Mouse (Mus musculus) lung, postnatal 0 days (tissue): ENCODE data around the gene Sf3b3. TPM values are rescaled to one million over a fixed set of nuclear protein-coding genes. Genes with fewer than 3 reads are reported as not detected.

ENCODE experiments used
- ATAC-seq: fragments of 200-750 bp; cut with Nextera tagmentation; 2 replicates; pipeline ENCODE4 v1.8.0; 2017; ENCODE audit warnings: moderate library complexity
- DNase-seq: peaks from one replicate; pipeline ENCODE4 v3.0.0-alpha.2; 2016; ENCODE audit warnings: low spot score
- H3K27ac ChIP-seq: fragments of 300-500 bp; sonication (generic); 2 replicates; pipeline ENCODE4 v1.5.1; 2014; ENCODE audit warnings: antibody characterized with exemption, mild to moderate bottlenecking, low read length, mixed read lengths
- H3K27me3 ChIP-seq: fragments of 300-500 bp; sonication (generic); replicated peaks from 2 replicates; pipeline ENCODE4 v1.6.1; 2014; ENCODE audit warnings: low read length, mixed read lengths; ENCODE audit not compliant: insufficient read depth
- H3K36me3 ChIP-seq: fragments of 300-500 bp; sonication (generic); 2 replicates; pipeline ENCODE4 v1.6.1; 2014; ENCODE audit warnings: low read length, mixed read lengths; ENCODE audit not compliant: insufficient read depth
- H3K4me1 ChIP-seq: fragments of 300-500 bp; sonication (generic); 2 replicates; pipeline ENCODE4 v1.6.1; 2014; ENCODE audit warnings: antibody characterized with exemption, low read depth, low read length, mixed read lengths; ENCODE audit not compliant: insufficient read depth
- H3K4me2 ChIP-seq: fragments of 300-500 bp; sonication (generic); replicated peaks from 2 replicates; pipeline ENCODE4 v1.6.1; 2014; ENCODE audit warnings: low read depth, mild to moderate bottlenecking, low read length, moderate library complexity, mixed read lengths
- H3K4me3 ChIP-seq: fragments of 300-500 bp; sonication (generic); 2 replicates; pipeline ENCODE4 v1.5.1; 2014; ENCODE audit warnings: low read depth, low read length
- H3K9ac ChIP-seq: fragments of 300-500 bp; sonication (generic); replicated peaks from 2 replicates; pipeline ENCODE4 v1.6.1; 2014; ENCODE audit warnings: low read depth, mild to moderate bottlenecking
- H3K9me3 ChIP-seq: fragments of 300-500 bp; sonication (generic); 2 replicates; pipeline ENCODE4 v1.6.1; 2016; ENCODE audit warnings: low read length, mixed read lengths
- CTCF ChIP-seq: IDR thresholded peaks from 2 replicates; pipeline ENCODE4 v1.5.1; 2016; ENCODE audit warnings: antibody characterized with exemption, mild to moderate bottlenecking
- EP300 ChIP-seq: IDR thresholded peaks from 2 replicates; pipeline ENCODE4 v1.6.1; 2016; ENCODE audit warnings: antibody characterized with exemption, mild to moderate bottlenecking, control low read depth
- WGBS: fragments of 180-500 bp; shearing (Covaris S2); extraction: QIAGEN DNeasy Blood & Tissue Kit; methylation state at CpG from one replicate; pipeline ENCODE4 v1.1.7; 2014; 5-methylcytosine and 5-hydroxymethylcytosine counted together
- polyA plus RNA-seq: library from polyadenylated mRNA; unstranded; fragments of >200 nt; fragmentation: Nextera tagmentation; extraction: Ambion mirVana; gene quantifications from 2 replicates; pipeline ENCODE4 v1.2.1, GENCODE M21; 2015

The Sf3b3 gene
- polyA plus RNA-seq, 1 experiment from 2014 or later, result 41.1 TPM

DNA sequence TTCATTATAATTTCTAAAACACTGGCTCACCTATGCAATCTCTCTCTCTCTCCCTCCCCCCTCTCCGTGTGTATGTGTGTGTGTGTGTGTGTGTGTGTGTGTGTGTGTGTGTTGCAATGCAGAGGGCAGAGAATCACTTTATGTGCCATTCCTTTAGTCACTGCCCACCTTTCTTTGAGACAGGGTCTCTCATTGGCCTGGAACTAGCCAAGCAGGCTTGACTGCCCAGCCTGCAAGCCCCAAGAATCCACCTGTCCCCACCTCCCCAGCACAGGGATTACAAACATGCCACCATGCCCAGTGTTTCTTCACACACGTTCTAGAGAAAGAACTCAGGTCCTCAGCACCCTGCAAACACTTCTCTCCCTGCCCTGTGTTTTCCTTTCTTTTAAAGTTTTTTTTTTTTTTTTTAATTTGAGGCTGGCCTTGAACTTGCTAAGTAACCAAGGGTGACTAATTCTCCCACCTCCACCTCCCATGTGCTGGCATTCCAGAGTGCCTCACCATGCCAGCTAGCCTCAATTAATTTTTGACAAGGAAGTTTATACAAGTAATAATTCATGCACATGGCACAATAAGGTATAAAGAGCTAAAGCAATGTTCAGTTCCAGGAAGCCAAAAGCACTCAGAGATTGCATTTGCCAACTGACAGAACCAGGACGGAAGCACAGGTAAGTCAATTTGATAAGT is 41.6 kb downstream of the Sf3b3 start:
- no peaks in the 10 kb centered on the region for H3K36me3 ChIP-seq
- H3K27me3 ChIP-seq, result no peaks in the 10 kb centered on the region
- peak overlapping the region; percentile 68; the same call in 1 of the 2 replicates for H3K27ac ChIP-seq
- no peak overlapping the region for H3K9ac ChIP-seq
- DNase-seq, result peak; percentile 73
- H3K4me3 ChIP-seq, result no peak overlapping the region
- 0 out of 2 replicates have a peak, but pooled peaks cover 10% of the 10 kb centered on the region for H3K4me1 ChIP-seq
- 0 out of 2 replicates have a peak overlapping the region, but pooled peaks have one; percentile 38 for H3K4me2 ChIP-seq
- WGBS, result 36% methylated on average over 2 of the region's 3 CpGs
- no peak for TF ChIP-seq CTCF
- peak; percentile 3; the same call in 1 of the 2 replicates for TF ChIP-seq EP300
- no peaks in the 10 kb centered on the region for H3K9me3 ChIP-seq
- ATAC-seq, result peak; percentile 74

DNA sequence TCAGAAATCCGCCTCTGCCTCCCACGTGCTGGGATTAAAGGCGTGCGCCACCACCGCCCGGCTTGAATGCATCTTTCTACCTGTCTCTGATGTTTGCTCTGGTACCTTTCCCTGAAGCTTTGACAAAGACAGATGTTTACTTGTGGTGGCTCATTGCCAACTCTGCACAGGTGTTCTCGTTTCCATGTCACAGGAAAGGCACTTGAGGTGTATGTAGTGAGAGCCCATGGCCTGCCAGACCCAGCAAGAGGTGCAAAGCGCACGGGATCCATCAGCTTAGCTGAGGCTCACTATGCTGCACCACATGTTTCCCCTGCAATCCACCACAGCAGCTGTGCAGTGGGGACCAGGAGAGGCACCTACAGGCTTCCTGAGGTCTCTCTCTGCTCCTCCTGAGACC is 42.7 kb downstream of the Sf3b3 start:
- 77% methylated on average over 9 of the region's 9 CpGs for WGBS
- no peak for TF ChIP-seq CTCF
- no peak for TF ChIP-seq EP300
- Histone ChIP-seq H3K27me3 (no peaks in the 10 kb centered on the region), H3K4me3 (no peak overlapping the region), H3K4me2 (no peak overlapping the region), H3K9ac (no peak overlapping the region), H3K36me3 (no peaks in the 10 kb centered on the region), H3K4me1 (0 out of 2 replicates have a peak, but pooled peaks cover 7% of the 10 kb centered on the region), H3K9me3 (no peaks in the 10 kb centered on the region), H3K27ac (no peak overlapping the region)
- DNase-seq (no peak), ATAC-seq (no peak)

DNA sequence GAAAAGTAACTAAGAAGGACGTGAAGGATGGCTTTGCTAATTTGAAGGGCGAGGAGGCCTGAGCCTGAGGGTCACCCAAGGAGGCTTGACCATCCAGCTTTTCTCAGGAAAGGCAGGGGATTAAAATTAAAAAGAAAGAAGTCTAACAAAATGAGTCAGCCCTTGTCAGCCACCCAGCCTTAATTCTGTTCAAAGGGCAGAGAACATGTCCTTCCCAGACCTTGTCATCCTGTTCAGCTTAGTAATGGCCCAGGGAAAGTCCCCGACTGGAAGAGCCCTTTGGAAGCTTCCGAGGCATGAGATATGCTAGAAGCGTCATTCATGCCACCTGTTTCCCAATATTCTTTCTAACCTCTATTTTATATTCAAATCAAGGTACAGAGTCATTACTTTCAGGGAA is 43.6 kb downstream of the Sf3b3 start:
- 81% methylated on average over 5 of the region's 5 CpGs for WGBS
- 0 out of 2 replicates have a peak, but pooled peaks cover 4% of the 10 kb centered on the region for H3K4me1 ChIP-seq
- H3K36me3 ChIP-seq, result no peaks in the 10 kb centered on the region
- no peaks in the 10 kb centered on the region for H3K27me3 ChIP-seq
- no peak overlapping the region for H3K4me2 ChIP-seq
- no peak overlapping the region for H3K27ac ChIP-seq
- DNase-seq (no peak), ATAC-seq (no peak)
- H3K4me3 ChIP-seq, result no peak overlapping the region
- H3K9ac ChIP-seq, result no peak overlapping the region
- TF ChIP-seq EP300 (no peak), CTCF (no peak)
- no peaks in the 10 kb centered on the region for H3K9me3 ChIP-seq

DNA sequence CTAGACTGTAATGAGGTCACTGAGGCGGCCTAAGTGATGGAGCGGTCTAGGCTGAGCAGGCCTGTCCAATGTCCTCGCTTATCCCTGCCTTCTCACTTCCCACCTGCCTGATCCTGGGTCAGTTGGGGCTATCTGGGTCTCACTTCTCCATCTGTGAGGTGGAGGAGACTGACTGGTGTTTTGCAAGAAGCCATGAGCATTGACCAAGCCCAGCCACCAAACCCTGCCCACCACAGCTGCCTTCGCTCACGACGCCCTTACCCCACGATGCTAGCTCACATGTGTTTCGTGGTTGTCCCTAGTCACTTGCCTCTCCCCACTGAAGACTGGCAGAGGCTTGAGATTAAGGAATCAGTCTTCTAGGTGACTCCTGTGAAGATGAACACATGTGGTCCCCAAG is 49.5 kb downstream of the Sf3b3 start:
- DNase-seq (no peak), ATAC-seq (no peak)
- TF ChIP-seq EP300 (no peak), CTCF (no peak)
- Histone ChIP-seq H3K4me3 (no peak overlapping the region), H3K36me3 (no peaks in the 10 kb centered on the region), H3K4me1 (peaks cover 7% of the 10 kb centered on the region; the same call in 1 of the 2 replicates), H3K4me2 (no peak overlapping the region), H3K27ac (no peak overlapping the region), H3K9ac (no peak overlapping the region), H3K9me3 (no peaks in the 10 kb centered on the region), H3K27me3 (no peaks in the 10 kb centered on the region)
- 93% methylated on average over 8 of the region's 8 CpGs for WGBS

DNA sequence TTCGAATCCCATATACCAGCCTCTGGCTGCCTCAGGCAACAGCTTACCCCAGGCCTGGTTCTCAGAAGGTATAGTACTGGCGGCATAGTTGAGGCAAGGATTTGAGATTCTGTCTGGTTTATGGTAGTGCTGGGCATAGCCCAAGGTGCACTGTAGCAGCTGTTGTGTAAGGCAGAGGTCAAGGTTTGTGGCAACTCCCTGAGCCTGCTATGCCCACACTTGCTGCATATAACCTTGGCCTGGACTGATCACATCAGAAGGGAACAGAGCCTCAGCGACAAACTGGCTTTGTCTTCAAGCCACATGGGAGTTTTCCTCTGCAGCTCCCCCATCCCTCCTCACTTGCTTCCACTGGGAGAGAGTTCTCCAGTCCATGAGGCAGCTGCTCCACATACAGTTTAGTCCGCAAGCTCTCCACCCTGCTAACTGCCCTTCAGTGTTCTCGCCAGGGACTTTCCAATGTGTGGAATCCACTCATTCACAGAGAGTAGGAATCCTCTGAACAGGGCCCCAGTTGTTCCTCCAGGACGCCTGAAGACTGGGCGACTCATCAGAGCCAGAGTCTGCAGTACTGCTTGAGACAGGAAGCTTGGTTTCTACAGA is 52.1 kb downstream of the Sf3b3 start:
- no peaks in the 10 kb centered on the region for H3K9me3 ChIP-seq
- ATAC-seq (no peak), DNase-seq (no peak)
- TF ChIP-seq EP300 (no peak), CTCF (no peak)
- no peak overlapping the region for H3K4me2 ChIP-seq
- H3K9ac ChIP-seq, result no peak overlapping the region
- no peak overlapping the region for H3K4me3 ChIP-seq
- peaks cover 7% of the 10 kb centered on the region; the same call in 1 of the 2 replicates for H3K4me1 ChIP-seq
- H3K36me3 ChIP-seq, result no peaks in the 10 kb centered on the region
- H3K27me3 ChIP-seq, result no peaks in the 10 kb centered on the region
- WGBS, result 75% methylated on average over 7 of the region's 7 CpGs
- no peak overlapping the region; the same call in 1 of the 2 replicates for H3K27ac ChIP-seq

DNA sequence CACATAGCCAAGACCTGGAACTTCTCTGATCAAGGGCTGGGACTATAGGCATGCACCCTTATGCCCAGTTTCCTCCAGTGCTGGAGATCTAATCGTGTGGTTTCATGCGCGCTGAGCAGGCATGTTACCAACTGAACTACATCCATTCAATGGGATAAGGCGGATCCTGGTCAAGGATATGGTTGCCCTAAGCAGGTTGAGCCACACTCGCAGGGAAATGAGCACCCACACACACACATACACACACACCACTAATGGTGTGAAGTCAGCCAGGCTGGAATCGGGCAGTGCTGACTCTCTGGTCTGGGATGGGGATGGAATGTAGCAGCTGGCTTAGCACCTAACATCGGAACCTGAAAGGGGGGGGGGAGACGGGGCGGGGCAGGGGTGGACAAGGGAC is 52.7 kb downstream of the Sf3b3 start:
- Histone ChIP-seq H3K4me3 (no peak overlapping the region), H3K27ac (peak overlapping the region; percentile 43; the same call in 1 of the 2 replicates), H3K27me3 (no peaks in the 10 kb centered on the region), H3K9ac (no peak overlapping the region), H3K4me1 (peaks cover 7% of the 10 kb centered on the region; the same call in 1 of the 2 replicates), H3K36me3 (no peaks in the 10 kb centered on the region), H3K4me2 (no peak overlapping the region), H3K9me3 (no peaks in the 10 kb centered on the region)
- 79% methylated on average over 9 of the region's 9 CpGs for WGBS
- no peak for TF ChIP-seq CTCF
- TF ChIP-seq EP300, result no peak
- ATAC-seq (no peak), DNase-seq (no peak)
